Mouse (Mus musculus): ENCODE measurements around the gene Resp18. TPM values are rescaled to one million over a fixed set of nuclear protein-coding genes. Genes with fewer than 3 reads are reported as not detected.

Resp18 gene
- polyA plus RNA-seq (2016; fragmentation: Nextera tagmentation; extraction: Ambion mirVana): 7.2 and 16.2 TPM in 2 replicates

DNA sequence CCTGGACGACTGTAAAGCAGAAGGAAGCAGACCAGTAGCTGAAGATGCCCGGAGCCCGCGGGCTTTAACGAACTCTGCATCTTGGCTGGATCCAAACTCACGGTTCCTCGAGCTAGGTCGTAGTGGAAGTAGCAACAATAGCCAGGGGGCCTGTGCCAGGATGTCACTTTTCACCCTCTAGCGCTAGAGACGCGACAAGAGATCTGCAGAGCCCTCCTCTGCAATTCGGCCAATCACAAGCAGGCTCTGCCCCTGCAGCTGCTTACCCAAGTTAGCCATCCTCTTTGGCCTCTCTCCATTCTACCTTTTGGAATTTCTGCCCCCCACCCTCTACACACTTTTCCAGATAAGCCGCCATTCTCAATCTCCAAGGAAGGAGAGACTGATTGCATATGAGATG, at the start of gene Resp18:
Gene Resp18, minus strand, starts transcription at position 188 of the 400 bp plus-strand sequence.
- Histone ChIP-seq H3K9me3 (replicated peaks) (peaks cover 14% of the 10 kb centered on the region), H3K27me3 (ENCODE audit: low read depth, poor library complexity, severe bottlenecking) (peaks cover 39% of the 10 kb centered on the region), H3K36me3 (no peaks in the 10 kb centered on the region), H3K27ac (replicated peaks) (no peak within 1 kb of the TSS), H3K4me3 (peak within 1 kb of the TSS; percentile 41), H3K4me1 (peaks cover 12% of the 10 kb centered on the region; the same call in 1 of the 2 replicates)
- DNase-seq (ENCODE audit: low spot score): no peak
- 7% methylated on average over 13 of the region's 13 CpGs for WGBS

DNA sequence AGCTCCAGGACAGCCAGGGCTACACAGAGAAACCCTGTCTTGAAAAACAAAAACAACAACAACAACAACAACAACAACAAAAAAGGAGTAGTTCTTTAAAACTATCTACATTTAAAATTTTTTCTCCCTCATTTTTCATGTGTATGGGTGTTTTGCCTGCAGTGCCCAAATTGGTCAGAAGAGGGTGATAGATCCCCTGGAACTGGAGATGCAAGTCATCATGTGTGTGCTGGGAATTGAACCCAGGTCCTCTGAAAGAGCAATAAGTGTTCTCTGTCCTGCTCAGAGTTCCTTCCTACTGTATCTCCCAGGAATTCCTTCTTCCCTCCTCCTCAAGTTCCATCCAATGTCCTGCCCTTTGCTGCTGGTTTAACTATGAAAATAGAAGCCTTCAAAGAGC, 49.2 kb upstream of the Resp18 start:
- DNase-seq (ENCODE audit: low spot score): no peak

DNA sequence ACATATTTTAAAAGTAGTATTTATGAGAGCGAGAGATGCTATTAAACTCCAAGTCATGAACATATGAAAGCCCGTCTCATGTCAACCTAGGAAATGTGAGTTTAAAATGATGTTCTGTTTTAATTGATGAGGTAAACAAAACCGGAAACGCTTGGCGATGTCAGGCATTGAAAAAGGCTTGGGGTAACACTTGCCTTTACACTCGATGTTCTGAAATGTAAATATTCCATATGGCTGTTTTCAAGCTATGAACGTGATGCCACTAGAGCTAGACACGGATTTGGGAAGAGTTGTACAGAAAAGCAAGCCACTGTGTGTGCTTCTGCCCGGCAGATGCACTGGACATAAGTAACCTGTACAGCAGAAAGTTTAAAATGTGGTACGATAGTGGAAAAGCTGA, 41.0 kb upstream of the Resp18 start:
- WGBS: 91% methylated on average over 10 of the region's 10 CpGs
- Histone ChIP-seq H3K36me3 (peaks cover 16% of the 10 kb centered on the region), H3K27me3 (ENCODE audit: low read depth, poor library complexity, severe bottlenecking) (no peaks in the 10 kb centered on the region), H3K4me3 (no peak overlapping the region), H3K4me1 (peaks cover 14% of the 10 kb centered on the region), H3K9me3 (replicated peaks) (no peaks in the 10 kb centered on the region), H3K27ac (replicated peaks) (no peak overlapping the region)
- no peak for DNase-seq (ENCODE audit: low spot score)

More for the DNA sequence above, 49.2 kb upstream of the Resp18 start:
- H3K27ac ChIP-seq (replicated peaks): no peak overlapping the region
- H3K4me3 ChIP-seq: no peak overlapping the region
- H3K4me1 ChIP-seq: no peaks in the 10 kb centered on the region
- H3K27me3 ChIP-seq (ENCODE audit: low read depth, poor library complexity, severe bottlenecking): no peaks in the 10 kb centered on the region
- no peaks in the 10 kb centered on the region for H3K36me3 ChIP-seq
- peaks cover 5% of the 10 kb centered on the region for H3K9me3 ChIP-seq (replicated peaks)

DNA sequence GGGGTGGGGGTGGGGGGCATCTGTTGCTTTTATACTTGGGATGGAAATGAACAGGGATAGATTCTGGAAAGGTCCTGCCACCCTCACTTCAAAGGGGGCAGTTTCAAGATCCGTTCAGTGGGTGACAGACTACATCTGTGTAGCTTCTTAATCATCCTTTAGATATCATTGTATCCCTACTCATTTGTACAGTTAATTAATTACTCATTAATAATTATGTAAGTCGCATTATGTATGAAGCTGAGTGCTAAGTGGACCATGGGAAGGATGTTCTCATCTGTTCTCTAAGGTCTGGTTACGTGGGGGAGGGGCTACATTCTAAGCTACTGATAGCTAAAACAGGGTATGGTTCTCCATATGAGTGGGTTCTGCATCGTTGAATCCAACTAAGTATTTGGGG, 40.5 kb upstream of the Resp18 start:
- Histone ChIP-seq H3K27me3 (ENCODE audit: low read depth, poor library complexity, severe bottlenecking) (no peaks in the 10 kb centered on the region), H3K9me3 (replicated peaks) (no peaks in the 10 kb centered on the region), H3K4me3 (no peak overlapping the region), H3K27ac (replicated peaks) (no peak overlapping the region), H3K4me1 (peaks cover 14% of the 10 kb centered on the region), H3K36me3 (peaks cover 20% of the 10 kb centered on the region)
- DNase-seq (ENCODE audit: low spot score): no peak
- WGBS: 95% methylated on average over 4 of the region's 4 CpGs

DNA sequence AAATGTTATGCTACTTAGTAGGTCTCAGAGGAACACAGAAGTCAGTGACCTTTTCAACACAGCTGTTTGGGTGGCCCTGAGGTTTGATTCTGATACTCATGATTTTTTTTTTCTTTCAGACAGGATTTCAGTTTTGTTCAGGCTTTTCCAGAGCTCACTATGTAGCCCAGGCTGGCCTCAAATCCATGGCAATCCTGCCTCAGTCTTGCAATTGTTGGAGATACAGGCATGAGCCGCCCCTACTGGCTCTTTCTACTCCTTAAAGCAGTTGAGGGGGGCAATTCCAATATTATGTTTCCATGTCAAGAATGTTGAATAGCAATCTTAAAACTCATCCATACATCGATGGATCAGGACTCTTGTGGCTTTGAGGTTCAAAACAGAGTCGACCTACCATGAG, 40.1 kb upstream of the Resp18 start:
- Histone ChIP-seq H3K4me1 (peaks cover 14% of the 10 kb centered on the region), H3K9me3 (replicated peaks) (no peaks in the 10 kb centered on the region), H3K4me3 (peak overlapping the region; percentile 71), H3K36me3 (peaks cover 24% of the 10 kb centered on the region), H3K27ac (replicated peaks) (peak overlapping the region; percentile 81), H3K27me3 (ENCODE audit: low read depth, poor library complexity, severe bottlenecking) (no peaks in the 10 kb centered on the region)
- DNase-seq (ENCODE audit: low spot score): no peak
- WGBS: 75% methylated on average over 3 of the region's 3 CpGs

DNA sequence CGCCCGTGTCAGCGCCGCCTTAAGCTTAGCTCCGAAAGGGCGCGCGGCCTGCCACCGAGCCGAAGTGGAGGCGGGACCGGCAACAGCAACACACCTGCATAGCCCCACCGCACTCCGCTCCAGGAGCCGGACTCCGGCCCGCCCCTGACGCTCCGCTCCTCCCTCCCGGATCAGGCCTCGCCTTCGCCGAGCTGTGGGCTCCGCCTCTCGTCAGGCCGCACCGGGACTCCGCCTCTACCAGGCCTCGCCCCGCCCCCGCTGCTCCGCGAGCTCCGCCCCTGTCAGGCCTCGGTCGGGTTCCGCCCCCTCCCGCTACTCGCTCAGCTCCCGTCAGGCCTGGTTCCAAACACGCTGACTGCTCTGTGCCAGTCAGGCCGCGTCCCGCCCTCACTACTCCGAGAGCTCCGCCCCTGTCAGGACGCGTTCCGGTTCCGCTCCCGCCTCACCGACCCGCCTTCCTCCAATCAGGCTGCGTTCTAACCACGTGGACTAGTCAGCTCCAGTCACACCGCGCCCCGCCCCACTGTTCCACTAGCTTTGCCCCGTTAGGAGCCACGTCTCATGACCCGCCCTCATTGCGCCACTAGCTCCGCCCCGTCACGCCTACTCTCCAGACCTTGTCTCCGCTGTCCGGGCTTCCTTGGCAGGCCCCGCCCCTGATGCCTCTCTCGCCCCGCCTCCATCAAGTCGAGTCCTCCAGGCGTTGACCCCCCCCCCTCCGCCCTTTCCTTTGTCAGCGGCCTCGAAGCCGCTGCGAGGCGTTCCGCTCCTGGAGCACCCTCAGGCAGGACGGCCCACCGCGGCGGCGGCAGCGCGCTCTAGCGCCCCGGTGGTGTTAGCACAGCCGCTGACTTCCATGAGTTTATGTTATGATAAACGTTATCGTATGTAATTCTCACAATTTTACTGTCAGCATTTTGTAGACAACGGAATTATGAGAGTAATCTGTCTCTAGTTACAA, 39.3 kb upstream of the Resp18 start, which contains the start of gene Dnpep:
Gene Dnpep, minus strand, starts transcription at position 750 of the 961 bp plus-strand sequence.
- H3K4me1 ChIP-seq: peaks cover 14% of the 10 kb centered on the region
- peak within 1 kb of the TSS; percentile 71 for H3K4me3 ChIP-seq
- H3K9me3 ChIP-seq (replicated peaks): no peaks in the 10 kb centered on the region
- peak; percentile 100 for DNase-seq (ENCODE audit: low spot score)
- WGBS: under 1% methylated on average over 92 of the region's 92 CpGs
- peaks cover 32% of the 10 kb centered on the region for H3K36me3 ChIP-seq
- peak within 1 kb of the TSS; percentile 89 for H3K27ac ChIP-seq (replicated peaks)
- no peaks in the 10 kb centered on the region for H3K27me3 ChIP-seq (ENCODE audit: low read depth, poor library complexity, severe bottlenecking)

DNA sequence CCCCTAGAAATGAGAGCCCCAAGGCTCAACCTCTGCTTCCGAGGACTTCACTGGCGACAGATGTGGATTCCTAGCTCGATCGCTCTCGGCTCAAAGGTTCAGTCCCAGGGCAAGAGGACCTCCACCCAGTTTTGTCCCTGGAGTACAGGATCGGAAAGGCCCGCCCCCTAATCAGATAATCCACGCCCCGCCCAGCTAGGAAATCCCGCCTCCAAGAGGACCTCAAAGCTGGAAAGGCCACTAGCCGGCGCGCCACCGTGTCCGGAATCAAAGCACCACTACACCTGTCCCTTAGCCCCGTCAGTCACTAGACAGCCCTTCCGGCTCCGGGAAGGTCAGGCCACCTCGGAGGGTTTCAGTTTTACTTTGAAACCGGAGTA, 38.6 kb upstream of the Resp18 start:
- Histone ChIP-seq H3K36me3 (peaks cover 39% of the 10 kb centered on the region), H3K27me3 (ENCODE audit: low read depth, poor library complexity, severe bottlenecking) (no peaks in the 10 kb centered on the region), H3K4me1 (peaks cover 14% of the 10 kb centered on the region), H3K4me3 (peak overlapping the region; percentile 71), H3K27ac (replicated peaks) (peak overlapping the region; percentile 89), H3K9me3 (replicated peaks) (no peaks in the 10 kb centered on the region)
- peak; percentile 84 for DNase-seq (ENCODE audit: low spot score)
- 0% methylated on average over 20 of the region's 20 CpGs for WGBS

DNA sequence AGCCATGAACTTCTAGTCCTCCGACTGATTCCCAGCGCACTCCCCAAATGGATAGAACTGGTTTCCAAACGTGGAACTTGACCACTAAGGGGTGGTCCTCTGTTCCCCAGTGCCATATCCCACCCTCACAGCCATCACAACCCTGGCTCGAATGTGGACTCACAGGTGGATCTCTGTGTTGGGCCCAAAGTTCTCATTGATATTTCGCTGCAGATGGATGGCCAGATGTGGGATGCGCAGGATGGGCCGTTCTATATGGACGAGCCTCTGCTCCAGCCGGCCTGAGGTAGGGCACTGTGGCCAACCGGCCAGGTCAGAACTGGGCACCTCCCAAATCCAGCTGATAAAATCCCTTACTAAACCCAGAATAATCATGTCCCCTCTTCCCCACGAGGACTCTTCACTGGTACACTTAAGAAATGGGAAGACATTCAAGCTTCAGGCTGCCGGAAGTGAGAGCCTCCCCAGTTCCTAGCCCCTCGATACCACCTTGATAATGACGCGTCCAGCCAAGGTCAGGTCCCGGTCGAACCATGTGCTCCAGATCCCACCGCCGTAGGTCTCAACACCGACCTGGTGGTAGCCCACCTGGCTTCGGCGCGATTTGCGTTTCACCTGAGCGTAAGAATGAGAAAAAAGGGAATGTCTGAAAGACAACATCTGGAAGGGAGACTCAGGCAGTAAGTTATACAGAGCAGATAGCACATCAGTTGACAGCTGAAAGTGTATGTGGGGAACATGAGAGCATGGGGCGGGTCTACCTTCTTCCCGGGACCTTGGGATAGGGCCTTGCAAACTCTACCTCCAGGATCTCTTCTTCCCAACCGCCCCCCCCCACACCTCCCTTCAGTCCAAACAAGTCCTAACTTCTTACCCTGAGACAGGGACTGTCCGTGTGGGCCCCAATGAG, 37.5 kb upstream of the Resp18 start:
- Histone ChIP-seq H3K36me3 (peaks cover 50% of the 10 kb centered on the region), H3K27me3 (ENCODE audit: low read depth, poor library complexity, severe bottlenecking) (no peaks in the 10 kb centered on the region), H3K9me3 (replicated peaks) (no peaks in the 10 kb centered on the region), H3K4me1 (peaks cover 14% of the 10 kb centered on the region), H3K27ac (replicated peaks) (peak overlapping the region; percentile 89), H3K4me3 (peak overlapping the region; percentile 71)
- WGBS: 87% methylated on average over 29 of the region's 29 CpGs
- DNase-seq (ENCODE audit: low spot score): no peak

DNA sequence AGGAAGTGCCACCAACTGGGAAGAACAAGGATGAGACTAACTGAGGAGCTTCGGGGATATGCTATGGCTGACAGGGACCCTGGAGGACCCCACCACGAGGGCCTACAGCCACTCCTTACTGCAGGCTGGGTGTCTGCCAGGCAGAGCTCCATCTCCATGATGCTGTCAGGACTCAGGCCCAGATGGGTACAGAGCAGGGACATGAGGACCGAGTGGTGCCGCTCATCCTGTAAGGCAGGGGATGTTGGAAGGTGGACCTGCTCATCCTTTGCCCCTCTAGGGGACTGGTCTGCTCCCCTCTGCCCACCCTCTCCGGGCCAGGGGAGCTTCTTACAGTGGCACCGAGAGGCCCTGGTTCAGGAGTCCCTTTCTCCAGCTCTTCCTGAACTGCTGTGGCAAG, 36.8 kb upstream of the Resp18 start:
- H3K9me3 ChIP-seq (replicated peaks): no peaks in the 10 kb centered on the region
- no peak overlapping the region for H3K27ac ChIP-seq (replicated peaks)
- peaks cover 14% of the 10 kb centered on the region for H3K4me1 ChIP-seq
- H3K36me3 ChIP-seq: peaks cover 57% of the 10 kb centered on the region
- H3K27me3 ChIP-seq (ENCODE audit: low read depth, poor library complexity, severe bottlenecking): no peaks in the 10 kb centered on the region
- DNase-seq (ENCODE audit: low spot score): no peak
- no peak overlapping the region for H3K4me3 ChIP-seq
- WGBS: 85% methylated on average over 6 of the region's 6 CpGs

DNA sequence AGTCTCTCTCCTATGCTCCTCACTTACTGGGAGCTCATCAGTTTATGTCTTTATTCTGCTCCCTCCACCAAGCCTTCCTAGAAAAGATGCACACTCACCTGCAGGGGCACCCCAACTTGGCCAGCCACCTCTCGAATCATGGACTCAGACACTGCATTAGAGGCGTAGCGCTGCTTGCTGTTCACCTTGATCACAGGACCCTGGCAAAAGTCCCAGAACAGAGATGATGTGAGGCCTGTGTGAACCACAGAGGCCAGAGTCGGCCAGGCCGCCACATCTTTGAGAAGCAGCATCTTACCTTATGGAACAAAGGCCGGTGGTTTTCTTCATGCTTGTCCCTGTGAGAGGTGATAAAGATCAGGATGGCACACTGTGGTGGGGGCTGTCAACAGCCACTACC, 33.5 kb upstream of the Resp18 start:
- DNase-seq (ENCODE audit: low spot score): no peak
- 96% methylated on average over 6 of the region's 6 CpGs for WGBS
- H3K36me3 ChIP-seq: peaks cover 90% of the 10 kb centered on the region
- no peak overlapping the region for H3K27ac ChIP-seq (replicated peaks)
- no peaks in the 10 kb centered on the region for H3K27me3 ChIP-seq (ENCODE audit: low read depth, poor library complexity, severe bottlenecking)
- peaks cover 13% of the 10 kb centered on the region for H3K4me1 ChIP-seq
- H3K9me3 ChIP-seq (replicated peaks): no peaks in the 10 kb centered on the region
- no peak overlapping the region for H3K4me3 ChIP-seq

DNA sequence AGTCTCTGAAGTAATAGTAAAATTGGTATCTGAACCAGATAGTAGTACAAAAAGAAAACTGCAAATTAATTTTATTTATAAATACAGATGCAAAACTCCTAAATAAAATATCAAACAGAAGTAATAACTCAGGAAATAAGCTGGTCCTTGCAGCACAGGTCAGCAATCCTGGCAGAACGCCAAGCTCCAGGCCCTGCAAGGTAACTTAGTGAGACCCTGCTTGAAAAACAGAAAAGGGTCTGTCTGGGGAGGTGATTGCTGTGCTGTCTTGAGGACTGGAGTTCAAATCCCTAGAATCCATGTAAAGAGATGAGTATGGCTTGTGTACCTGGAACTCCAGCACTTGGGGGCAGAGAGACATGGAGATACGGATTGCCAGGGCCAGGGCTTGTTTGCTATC, 26.4 kb upstream of the Resp18 start:
- no peaks in the 10 kb centered on the region for H3K9me3 ChIP-seq (replicated peaks)
- WGBS: 94% methylated on average over 2 of the region's 2 CpGs
- H3K27ac ChIP-seq (replicated peaks): no peak overlapping the region
- no peak overlapping the region for H3K4me3 ChIP-seq
- DNase-seq (ENCODE audit: low spot score): no peak
- H3K27me3 ChIP-seq (ENCODE audit: low read depth, poor library complexity, severe bottlenecking): no peaks in the 10 kb centered on the region
- H3K4me1 ChIP-seq: no peaks in the 10 kb centered on the region
- H3K36me3 ChIP-seq: peaks cover 30% of the 10 kb centered on the region

DNA sequence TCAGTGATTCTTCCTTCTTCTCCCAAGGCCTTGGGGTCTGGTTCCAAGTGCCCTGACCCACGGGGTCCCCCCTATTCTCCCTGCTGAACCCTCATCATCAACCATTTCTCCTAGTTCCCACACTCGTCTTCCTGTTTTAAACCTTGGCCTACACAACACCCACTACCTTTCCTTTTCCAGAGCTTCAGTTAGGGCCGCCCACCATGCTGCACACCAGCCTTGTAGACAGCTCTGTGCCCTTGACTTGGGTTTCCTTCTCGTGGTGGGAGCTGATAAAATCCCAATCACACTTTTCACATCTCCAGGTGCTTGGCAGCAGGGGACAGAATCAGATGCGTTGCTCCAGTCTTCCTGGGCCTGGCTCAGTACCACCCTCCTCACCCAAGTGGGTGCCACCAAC, 16.1 kb upstream of the Resp18 start:
- Histone ChIP-seq H3K4me3 (no peak overlapping the region), H3K36me3 (no peaks in the 10 kb centered on the region), H3K27ac (replicated peaks) (no peak overlapping the region), H3K27me3 (ENCODE audit: low read depth, poor library complexity, severe bottlenecking) (no peaks in the 10 kb centered on the region), H3K4me1 (peaks cover 24% of the 10 kb centered on the region), H3K9me3 (replicated peaks) (no peaks in the 10 kb centered on the region)
- no peak for DNase-seq (ENCODE audit: low spot score)
- WGBS: 88% methylated on average over 5 of the region's 5 CpGs
